In genomic region chr6:73949934-73950293, GRCm38 (mm10) we compare ENCODE assay signal across 23 mouse cellular contexts.
DNase-seq lines count a peak whose midpoint lies in the region; ATAC-seq and TF ChIP-seq lines count a peak whose summit lies in the region.
"Had no signal": no experiment of that assay in that cellular context is flagged by ENCODE, and none has a peak within 500 bp of the region (broad histone marks: within the 10 kb centered on the region; RNA-seq: fewer than 3 reads in every experiment).

No protein-coding gene starts in this region.

- peak overlapping the region; percentile 42 for H3K27ac ChIP-seq in forebrain, embryonic 15.5 days (replicated peaks)
- H3K27ac ChIP-seq in forebrain, embryonic 12.5 days, result no peak overlapping the region
- H3K27ac ChIP-seq in midbrain, embryonic 15.5 days, result 0 out of 2 replicates have a peak overlapping the region, but pooled peaks have one; percentile 37
- H3K27ac ChIP-seq in midbrain, embryonic 10.5 days (replicated peaks), result no peak overlapping the region
- peak overlapping the region; percentile 23; the same call in 1 of the 2 replicates for H3K27ac ChIP-seq in forebrain, postnatal 0 days (ENCODE audit: low read depth, low read length)
- H3K27ac ChIP-seq in intestine, embryonic 15.5 days, result no peak overlapping the region
- H3K27ac ChIP-seq: gastrocnemius, adult 2 months; heart, embryonic 15.5 days; liver, embryonic 12.5 days; midbrain, embryonic 12.5 days had no signal

- no peaks in the 10 kb centered on the region for H3K9me3 ChIP-seq in forebrain, embryonic 15.5 days
- H3K9me3 ChIP-seq in forebrain, embryonic 12.5 days, result no peaks in the 10 kb centered on the region
- H3K9me3 ChIP-seq in midbrain, embryonic 15.5 days, result no peaks in the 10 kb centered on the region
- no peaks in the 10 kb centered on the region for H3K9me3 ChIP-seq in midbrain, embryonic 10.5 days (replicated peaks)
- no peaks in the 10 kb centered on the region for H3K9me3 ChIP-seq in forebrain, postnatal 0 days (ENCODE audit: low read length)
- no peaks in the 10 kb centered on the region for H3K9me3 ChIP-seq in intestine, embryonic 15.5 days
- H3K9me3 ChIP-seq: heart, embryonic 15.5 days; liver, embryonic 12.5 days; midbrain, embryonic 12.5 days had no signal

- no peaks in the 10 kb centered on the region for H3K36me3 ChIP-seq in forebrain, embryonic 15.5 days
- H3K36me3 ChIP-seq in forebrain, embryonic 12.5 days (replicated peaks), result no peaks in the 10 kb centered on the region
- no peaks in the 10 kb centered on the region for H3K36me3 ChIP-seq in midbrain, embryonic 15.5 days (replicated peaks)
- H3K36me3 ChIP-seq in midbrain, embryonic 10.5 days, result no peaks in the 10 kb centered on the region
- H3K36me3 ChIP-seq in forebrain, postnatal 0 days (ENCODE audit: insufficient read depth), result no peaks in the 10 kb centered on the region
- H3K36me3 ChIP-seq in intestine, embryonic 15.5 days, result no peaks in the 10 kb centered on the region
- H3K36me3 ChIP-seq: heart, embryonic 15.5 days; liver, embryonic 12.5 days; midbrain, embryonic 12.5 days had no signal

- no peak for DNase-seq in midbrain, embryonic 10.5 days (ENCODE audit: low spot score)
- DNase-seq in forebrain, postnatal 0 days, result peak; percentile 3
- DNase-seq in heart, postnatal 36 days, result no peak
- DNase-seq: adrenal gland, postnatal 25 days; cerebellum, adult 11 months; cerebellum, adult 9-11 months; gastrocnemius, adult 2 months; heart, postnatal 4 days; kidney, adult 2 months; kidney, postnatal 10 days; left cerebral cortex, postnatal 4 days; lung, adult 18-20 months; lung, postnatal 10 days; right cerebral cortex, postnatal 14 days; spleen, adult 18-20 months had no signal

- H3K27me3 ChIP-seq in forebrain, embryonic 15.5 days, result no peaks in the 10 kb centered on the region
- no peaks in the 10 kb centered on the region for H3K27me3 ChIP-seq in forebrain, embryonic 12.5 days
- H3K27me3 ChIP-seq in midbrain, embryonic 15.5 days (replicated peaks), result no peaks in the 10 kb centered on the region
- H3K27me3 ChIP-seq in midbrain, embryonic 10.5 days (ENCODE audit: low read depth, poor library complexity, severe bottlenecking), result no peaks in the 10 kb centered on the region
- no peaks in the 10 kb centered on the region for H3K27me3 ChIP-seq in forebrain, postnatal 0 days (ENCODE audit: insufficient read depth, low read length)
- H3K27me3 ChIP-seq in intestine, embryonic 15.5 days (replicated peaks), result no peaks in the 10 kb centered on the region
- H3K27me3 ChIP-seq: heart, embryonic 15.5 days; liver, embryonic 12.5 days; midbrain, embryonic 12.5 days had no signal

- no peak for TF ChIP-seq CTCF in forebrain, postnatal 0 days (IDR thresholded peaks at IDR 0.05; ENCODE audit: low read depth)

- H3K4me3 ChIP-seq in forebrain, embryonic 15.5 days, result no peak overlapping the region
- H3K4me3 ChIP-seq in forebrain, embryonic 12.5 days (replicated peaks), result no peak overlapping the region
- H3K4me3 ChIP-seq in midbrain, embryonic 15.5 days, result no peak overlapping the region
- H3K4me3 ChIP-seq in midbrain, embryonic 10.5 days, result no peak overlapping the region
- no peak overlapping the region for H3K4me3 ChIP-seq in forebrain, postnatal 0 days (ENCODE audit: low read depth, low read length)
- no peak overlapping the region for H3K4me3 ChIP-seq in intestine, embryonic 15.5 days (replicated peaks)
- H3K4me3 ChIP-seq: gastrocnemius, adult 2 months; heart, embryonic 15.5 days; liver, embryonic 12.5 days; midbrain, embryonic 12.5 days had no signal

- intact Hi-C loops in heart, postnatal 36 days (cut with DNase I), result no loop called here

- peaks cover 6% of the 10 kb centered on the region for H3K4me1 ChIP-seq in forebrain, embryonic 15.5 days
- no peaks in the 10 kb centered on the region for H3K4me1 ChIP-seq in forebrain, embryonic 12.5 days
- H3K4me1 ChIP-seq in midbrain, embryonic 15.5 days, result peaks cover 4% of the 10 kb centered on the region; the same call in 1 of the 2 replicates
- H3K4me1 ChIP-seq in midbrain, embryonic 10.5 days, result no peaks in the 10 kb centered on the region
- H3K4me1 ChIP-seq in forebrain, postnatal 0 days (ENCODE audit: insufficient read depth), result no peaks in the 10 kb centered on the region
- H3K4me1 ChIP-seq in intestine, embryonic 15.5 days (replicated peaks), result no peaks in the 10 kb centered on the region
- H3K4me1 ChIP-seq: heart, embryonic 15.5 days; liver, embryonic 12.5 days; midbrain, embryonic 12.5 days had no signal

- H3K9ac ChIP-seq in forebrain, embryonic 15.5 days (replicated peaks), result no peak overlapping the region
- no peak overlapping the region for H3K9ac ChIP-seq in forebrain, embryonic 12.5 days
- H3K9ac ChIP-seq in midbrain, embryonic 15.5 days, result no peak overlapping the region
- H3K9ac ChIP-seq in forebrain, postnatal 0 days, result no peak overlapping the region
- H3K9ac ChIP-seq in intestine, embryonic 15.5 days, result no peak overlapping the region
- H3K9ac ChIP-seq: heart, embryonic 15.5 days; liver, embryonic 12.5 days; midbrain, embryonic 12.5 days had no signal

- ATAC-seq in forebrain, embryonic 15.5 days (replicated peaks), result peak; percentile 89
- no peak for ATAC-seq in forebrain, embryonic 12.5 days (ENCODE audit: low FRiP score)
- peak; percentile 80 for ATAC-seq in midbrain, embryonic 15.5 days (replicated peaks)
- ATAC-seq in forebrain, postnatal 0 days, result peak; percentile 62
- ATAC-seq in intestine, embryonic 15.5 days, result no peak
- ATAC-seq: inflammation-experienced regulatory T-cells, adult 6 months; liver, embryonic 12.5 days had no signal

- H3K4me2 ChIP-seq in forebrain, embryonic 15.5 days (replicated peaks), result no peak overlapping the region
- H3K4me2 ChIP-seq in forebrain, embryonic 12.5 days, result no peak overlapping the region
- H3K4me2 ChIP-seq in midbrain, embryonic 15.5 days, result no peak overlapping the region
- H3K4me2 ChIP-seq in forebrain, postnatal 0 days (ENCODE audit: low read depth), result no peak overlapping the region
- no peak overlapping the region for H3K4me2 ChIP-seq in intestine, embryonic 15.5 days (replicated peaks)
- H3K4me2 ChIP-seq: heart, embryonic 15.5 days; liver, embryonic 12.5 days; midbrain, embryonic 12.5 days had no signal

Comparison
In these comparisons a context has a peak if more than half of its experiments do, and no peak if none do; other contexts are left out.
1. ATAC-seq: peak in forebrain, embryonic 15.5 days (single experiment), midbrain, embryonic 15.5 days (single experiment) and forebrain, postnatal 0 days (single experiment); none in forebrain, embryonic 12.5 days (single experiment) and intestine, embryonic 15.5 days (single experiment).
2. H3K27ac ChIP-seq: peak in forebrain, embryonic 15.5 days (single experiment), midbrain, embryonic 15.5 days (single experiment) and forebrain, postnatal 0 days (single experiment); none in forebrain, embryonic 12.5 days (single experiment), midbrain, embryonic 10.5 days (single experiment) and intestine, embryonic 15.5 days (single experiment).